9 mouse cellular contexts compared by ENCODE assay signal in genomic region chr11:97568729-97569128, GRCm38 (mm10). TPM values are rescaled to one million over a fixed set of nuclear protein-coding genes. Genes with fewer than 3 reads are reported as not detected.
DNase-seq lines count a peak whose midpoint lies in the region; ATAC-seq lines count a peak whose summit lies in the region.
"Had no signal": no experiment of that assay in that cellular context is flagged by ENCODE, and none has a peak within 500 bp of the region (broad histone marks: within the 10 kb centered on the region; RNA-seq: fewer than 3 reads in every experiment).

No protein-coding gene starts in this region.

- H3K9me3 ChIP-seq in embryonic facial prominence, embryonic 11.5 days (replicated peaks; ENCODE audit: control insufficient read depth, low read length), result no peaks in the 10 kb centered on the region
- no peaks in the 10 kb centered on the region for H3K9me3 ChIP-seq in heart, embryonic 10.5 days
- no peaks in the 10 kb centered on the region for H3K9me3 ChIP-seq in limb, embryonic 15.5 days

- H3K27me3 ChIP-seq in embryonic facial prominence, embryonic 11.5 days (ENCODE audit: control insufficient read depth, insufficient read depth, low read length), result peaks cover 40% of the 10 kb centered on the region
- peaks cover 93% of the 10 kb centered on the region for H3K27me3 ChIP-seq in heart, embryonic 10.5 days (ENCODE audit: insufficient read depth, poor library complexity, severe bottlenecking)
- peaks cover 79% of the 10 kb centered on the region for H3K27me3 ChIP-seq in limb, embryonic 15.5 days

- H3K4me1 ChIP-seq in embryonic facial prominence, embryonic 11.5 days (ENCODE audit: control insufficient read depth, insufficient read depth, low read length), result peaks cover 12% of the 10 kb centered on the region
- H3K4me1 ChIP-seq in heart, embryonic 10.5 days, result peaks cover 43% of the 10 kb centered on the region
- peaks cover 72% of the 10 kb centered on the region for H3K4me1 ChIP-seq in limb, embryonic 15.5 days

- H3K4me2 ChIP-seq in embryonic facial prominence, embryonic 11.5 days (ENCODE audit: low read depth, low read length), result no peak overlapping the region
- H3K4me2 ChIP-seq in limb, embryonic 15.5 days, result 0 out of 2 replicates have a peak overlapping the region, but pooled peaks have one; percentile 7

- H3K36me3 ChIP-seq in embryonic facial prominence, embryonic 11.5 days (replicated peaks; ENCODE audit: control insufficient read depth, insufficient read depth, low read depth, low read length), result no peaks in the 10 kb centered on the region
- H3K36me3 ChIP-seq in heart, embryonic 10.5 days, result no peaks in the 10 kb centered on the region
- H3K36me3 ChIP-seq in limb, embryonic 15.5 days, result no peaks in the 10 kb centered on the region

- WGBS in embryonic facial prominence, embryonic 11.5 days, result 10% methylated on average over 8 of the region's 8 CpGs
- 11% methylated on average over 8 of the region's 8 CpGs for WGBS in heart, embryonic 10.5 days
- 8% methylated on average over 8 of the region's 8 CpGs for WGBS in limb, embryonic 15.5 days

- H3K9ac ChIP-seq in embryonic facial prominence, embryonic 11.5 days (replicated peaks; ENCODE audit: low read length), result no peak overlapping the region
- H3K9ac ChIP-seq in limb, embryonic 15.5 days, result no peak overlapping the region

- H3K4me3 ChIP-seq in embryonic facial prominence, embryonic 11.5 days (ENCODE audit: low read depth, low read length), result no peak overlapping the region
- no peak overlapping the region for H3K4me3 ChIP-seq in heart, embryonic 10.5 days
- H3K4me3 ChIP-seq in limb, embryonic 15.5 days, result no peak overlapping the region

- peak; percentile 80 to 85 for DNase-seq in left cerebral cortex, adult 18-20 months (ENCODE audit: low spot score in 2 of 2)
- DNase-seq in left cerebral cortex, adult 11 months (ENCODE audit: low spot score), result no peak
- peak; percentile 95 for DNase-seq in embryonic facial prominence, embryonic 11.5 days (ENCODE audit: low spot score)
- peak; percentile 94 for DNase-seq in heart, embryonic 10.5 days (ENCODE audit: low spot score)
- peak; percentile 44 to 66 for DNase-seq in kidney, adult 8-10 months
- peak; percentile 91 for DNase-seq in neural tube, embryonic 10.5 days (ENCODE audit: extremely low spot score, low spot score)
- peak; percentile 76 for DNase-seq in thymus, postnatal 0 days (ENCODE audit: low spot score)

- no peak overlapping the region for H3K27ac ChIP-seq in embryonic facial prominence, embryonic 11.5 days (replicated peaks; ENCODE audit: low read depth, low read length)
- H3K27ac ChIP-seq in heart, embryonic 10.5 days, result no peak overlapping the region
- no peak overlapping the region for H3K27ac ChIP-seq in limb, embryonic 15.5 days

- ATAC-seq in embryonic facial prominence, embryonic 11.5 days (replicated peaks; ENCODE audit: insufficient number of reproducible peaks, low FRiP score, low TSS enrichment, low read depth), result peak; percentile 40; the same call in 1 of the 2 replicates
- ATAC-seq in limb, embryonic 15.5 days (ENCODE audit: insufficient number of reproducible peaks, low FRiP score, low TSS enrichment, low read depth), result peak; percentile 75
- ATAC-seq: Patski had no signal

RNA-seq across cellular contexts. Expression of gene Srcin1, which starts 7.3 kb away (rescaled TPM):
- total RNA-seq in left cerebral cortex, adult 18-20 months (2021), result 100 to 1,000 TPM; 246 to 287 TPM
- polyA plus RNA-seq in embryonic facial prominence, embryonic 11.5 days (2014; fragmentation: Nextera tagmentation; extraction: Ambion mirVana), result 0.55 and 0.56 TPM in 2 replicates
- polyA plus RNA-seq in heart, embryonic 10.5 days (2016; fragmentation: Nextera tagmentation; extraction: Ambion mirVana), result 0.05 and 0.14 TPM in 2 replicates
- 0.89 and 0.92 TPM in 2 replicates for polyA plus RNA-seq in limb, embryonic 15.5 days (2015; fragmentation: Nextera tagmentation; extraction: Ambion mirVana)
- 0.05 and 0.06 TPM in 2 replicates for polyA plus RNA-seq in thymus, postnatal 0 days (2015; fragmentation: Nextera tagmentation; extraction: Ambion mirVana)
